Mouse (Mus musculus) lung, embryonic 14.5 days (tissue): ENCODE data around the gene Ldlrad3. TPM values are rescaled to one million over a fixed set of nuclear protein-coding genes. Genes with fewer than 3 reads are reported as not detected.

ENCODE experiments used
- ATAC-seq: fragments of 200-750 bp; cut with Nextera tagmentation; 2 replicates; pipeline ENCODE4 v1.8.0; 2017; ENCODE audit warnings: mild to moderate bottlenecking, moderate TSS enrichment, moderate library complexity; ENCODE audit not compliant: insufficient read depth
- DNase-seq: peaks from one replicate; pipeline ENCODE4 v3.0.0-alpha.2; 2015
- H3K27ac ChIP-seq: fragments of 300-500 bp; sonication (generic); 2 replicates; pipeline ENCODE4 v1.5.1; 2014; ENCODE audit warnings: low read depth, mild to moderate bottlenecking, moderate library complexity
- H3K27me3 ChIP-seq: fragments of 300-500 bp; sonication (generic); 2 replicates; pipeline ENCODE4 v1.6.1; 2014; ENCODE audit warnings: low read length, control low read depth; ENCODE audit not compliant: insufficient read depth
- H3K36me3 ChIP-seq: fragments of 300-500 bp; sonication (generic); 2 replicates; pipeline ENCODE4 v1.6.1; 2014; ENCODE audit warnings: control low read depth; ENCODE audit not compliant: insufficient read depth
- H3K4me1 ChIP-seq: fragments of 300-500 bp; sonication (generic); 2 replicates; pipeline ENCODE4 v1.6.1; 2014; ENCODE audit warnings: antibody characterized with exemption, control low read depth; ENCODE audit not compliant: insufficient read depth
- H3K4me2 ChIP-seq: fragments of 300-500 bp; sonication (generic); 2 replicates; pipeline ENCODE4 v1.6.1; 2014; ENCODE audit warnings: mild to moderate bottlenecking
- H3K4me3 ChIP-seq: fragments of 300-500 bp; sonication (generic); 2 replicates; pipeline ENCODE4 v1.5.1; 2014; ENCODE audit warnings: low read depth, low read length
- H3K9ac ChIP-seq: fragments of 300-500 bp; sonication (generic); 2 replicates; pipeline ENCODE4 v1.6.1; 2014
- H3K9me3 ChIP-seq: fragments of 300-500 bp; sonication (generic); 2 replicates; pipeline ENCODE4 v1.6.1; 2016; ENCODE audit warnings: low read depth, low read length, control low read depth
- CTCF ChIP-seq: IDR thresholded peaks from 2 replicates; pipeline ENCODE4 v1.5.1; 2016; ENCODE audit warnings: antibody characterized with exemption, low read depth
- WGBS: fragments of 180-500 bp; shearing (Covaris S2); extraction: QIAGEN DNeasy Blood & Tissue Kit; methylation state at CpG from one replicate; pipeline ENCODE4 v1.1.7; 2014; 5-methylcytosine and 5-hydroxymethylcytosine counted together
- polyA plus RNA-seq: library from polyadenylated mRNA; unstranded; fragments of >200 nt; fragmentation: Nextera tagmentation; extraction: Ambion mirVana; gene quantifications from 2 replicates; pipeline ENCODE4 v1.2.1, GENCODE M21; 2014

Gene Ldlrad3
- polyA plus RNA-seq, 1 experiment from 2014 or later: 60.4 TPM

GRCm38 (mm10) chr2:102222749-102223148 lies 36.6 kb upstream of the Ldlrad3 start:
- no peak overlapping the region for H3K27ac ChIP-seq
- H3K9me3 ChIP-seq: no peaks in the 10 kb centered on the region
- no peak for ATAC-seq
- no peak overlapping the region for H3K9ac ChIP-seq
- TF ChIP-seq CTCF: no peak
- no peaks in the 10 kb centered on the region for H3K27me3 ChIP-seq
- no peak for DNase-seq
- 68% methylated on average over 3 of the region's 3 CpGs for WGBS
- H3K4me2 ChIP-seq: no peak overlapping the region
- no peaks in the 10 kb centered on the region for H3K36me3 ChIP-seq
- peaks cover 3% of the 10 kb centered on the region; the same call in 1 of the 2 replicates for H3K4me1 ChIP-seq
- H3K4me3 ChIP-seq: no peak overlapping the region

GRCm38 (mm10) chr2:102216817-102217216 lies 30.6 kb upstream of the Ldlrad3 start:
- ATAC-seq (peak; percentile 79), DNase-seq (peak; percentile 38)
- Histone ChIP-seq H3K27me3 (no peaks in the 10 kb centered on the region), H3K9me3 (no peaks in the 10 kb centered on the region), H3K4me2 (no peak overlapping the region), H3K9ac (no peak overlapping the region), H3K4me1 (peaks cover 3% of the 10 kb centered on the region; the same call in 1 of the 2 replicates), H3K27ac (no peak overlapping the region), H3K36me3 (no peaks in the 10 kb centered on the region), H3K4me3 (no peak overlapping the region)
- 39% methylated on average over 1 of the region's 1 CpGs for WGBS
- no peak for TF ChIP-seq CTCF

- Histone ChIP-seq H3K4me1 (no peaks in the 10 kb centered on the region), H3K27me3 (no peaks in the 10 kb centered on the region), H3K4me2 (no peak overlapping the region), H3K9ac (no peak overlapping the region), H3K27ac (no peak overlapping the region), H3K9me3 (no peaks in the 10 kb centered on the region), H3K4me3 (no peak overlapping the region), H3K36me3 (no peaks in the 10 kb centered on the region)
- no peak for ATAC-seq
- 24% methylated on average over 4 of the region's 4 CpGs for WGBS
- no peak for DNase-seq
- no peak for TF ChIP-seq CTCF
These were observed 25.9 kb upstream of the Ldlrad3 start for GRCm38 (mm10) chr2:102212096-102212495.

- ATAC-seq: no peak
- Histone ChIP-seq H3K4me1 (no peaks in the 10 kb centered on the region), H3K27ac (no peak overlapping the region), H3K4me3 (no peak overlapping the region), H3K4me2 (peak overlapping the region; percentile 40), H3K9me3 (no peaks in the 10 kb centered on the region), H3K27me3 (no peaks in the 10 kb centered on the region), H3K36me3 (no peaks in the 10 kb centered on the region), H3K9ac (no peak overlapping the region)
- DNase-seq: no peak
- 10% methylated on average over 14 of the region's 14 CpGs for WGBS
- TF ChIP-seq CTCF: no peak
These were observed 19.7 kb upstream of the Ldlrad3 start for GRCm38 (mm10) chr2:102205672-102206399.

GRCm38 (mm10) chr2:102203478-102203877 lies 17.3 kb upstream of the Ldlrad3 start:
- Histone ChIP-seq H3K27ac (no peak overlapping the region), H3K9me3 (no peaks in the 10 kb centered on the region), H3K4me3 (no peak overlapping the region), H3K9ac (no peak overlapping the region), H3K36me3 (no peaks in the 10 kb centered on the region), H3K27me3 (no peaks in the 10 kb centered on the region), H3K4me2 (no peak overlapping the region), H3K4me1 (no peaks in the 10 kb centered on the region)
- ATAC-seq (no peak), DNase-seq (no peak)
- no peak for TF ChIP-seq CTCF

GRCm38 (mm10) chr2:102202211-102202770 lies 16.1 kb upstream of the Ldlrad3 start:
- H3K4me2 ChIP-seq: no peak overlapping the region
- no peak for ATAC-seq

GRCm38 (mm10) chr2:102201198-102201948 lies 15.2 kb upstream of the Ldlrad3 start:
- H3K4me1 ChIP-seq: no peaks in the 10 kb centered on the region
- H3K4me2 ChIP-seq: no peak overlapping the region
- no peaks in the 10 kb centered on the region for H3K36me3 ChIP-seq
- ATAC-seq (no peak; the same call in 1 of the 2 replicates), DNase-seq (peak; percentile 41)
- H3K9me3 ChIP-seq: no peaks in the 10 kb centered on the region
- H3K9ac ChIP-seq: no peak overlapping the region
- H3K4me3 ChIP-seq: no peak overlapping the region
- WGBS: 66% methylated on average over 11 of the region's 14 CpGs
- H3K27ac ChIP-seq: no peak overlapping the region
- no peak for TF ChIP-seq CTCF
- H3K27me3 ChIP-seq: no peaks in the 10 kb centered on the region

More at GRCm38 (mm10) chr2:102202211-102202770, 16.1 kb upstream of the Ldlrad3 start:
- Histone ChIP-seq H3K27me3 (no peaks in the 10 kb centered on the region), H3K36me3 (no peaks in the 10 kb centered on the region), H3K9me3 (no peaks in the 10 kb centered on the region), H3K9ac (no peak overlapping the region), H3K27ac (no peak overlapping the region), H3K4me3 (no peak overlapping the region), H3K4me1 (no peaks in the 10 kb centered on the region)
- DNase-seq: no peak
- no peak for TF ChIP-seq CTCF
- whole genome bisulfite sequencing: 65% methylated on average over 2 of the region's 2 CpGs
